Mouse (Mus musculus) lung, postnatal 4 days (tissue): ENCODE results near the gene Nhsl1.

Experiments
- DNase-seq, 2 experiments: peaks; one replicate each; pipeline ENCODE4 v3.0.0; 2021

Gene Nhsl1

DNA sequence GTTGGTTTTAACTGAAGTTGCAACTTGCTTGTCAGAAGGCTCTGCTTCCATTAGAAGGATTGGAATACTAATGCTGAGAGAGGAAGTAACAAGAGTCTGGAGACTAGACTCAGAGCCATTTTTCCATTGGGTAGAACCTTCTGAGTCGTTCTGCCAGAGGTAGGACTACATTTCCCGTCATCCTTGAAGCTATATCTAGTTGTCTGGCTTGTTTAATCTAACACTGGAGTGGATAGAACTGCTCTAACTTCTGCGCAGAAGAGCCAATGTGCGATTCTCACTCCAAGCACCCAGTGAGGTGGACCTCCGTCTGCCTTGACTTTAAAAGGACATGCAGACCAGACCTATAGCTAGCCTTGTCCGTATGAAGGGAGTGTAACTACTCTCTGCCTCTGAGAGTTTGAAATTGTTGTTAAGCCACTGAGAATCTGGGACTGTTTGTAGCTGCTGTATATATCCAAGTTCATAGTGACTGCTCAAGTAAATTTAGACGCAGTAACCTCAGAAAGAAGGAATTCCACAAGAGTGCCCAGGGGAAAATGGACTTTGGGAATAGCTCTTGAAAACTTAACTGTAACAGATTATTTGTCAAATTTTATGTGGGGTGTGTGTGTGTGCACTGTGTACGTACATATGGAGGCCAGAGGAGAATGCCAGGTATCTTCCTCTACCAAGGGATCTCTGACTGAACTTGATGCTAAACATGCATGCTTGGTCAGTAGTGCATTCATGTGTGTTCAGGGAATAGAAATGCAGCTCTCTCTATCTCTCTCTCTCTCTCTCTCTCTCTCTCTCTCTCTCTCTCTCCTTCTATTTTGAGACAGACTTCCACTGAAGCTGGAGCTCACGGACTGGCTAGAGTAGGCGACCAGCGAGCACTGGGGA is 174.5 kb downstream of the Nhsl1 start:
- DNase-seq, result no peak

GRCm38 (mm10) chr10:18494249-18494648 is 175.5 kb downstream of the Nhsl1 start:
- DNase-seq, result no peak

DNA sequence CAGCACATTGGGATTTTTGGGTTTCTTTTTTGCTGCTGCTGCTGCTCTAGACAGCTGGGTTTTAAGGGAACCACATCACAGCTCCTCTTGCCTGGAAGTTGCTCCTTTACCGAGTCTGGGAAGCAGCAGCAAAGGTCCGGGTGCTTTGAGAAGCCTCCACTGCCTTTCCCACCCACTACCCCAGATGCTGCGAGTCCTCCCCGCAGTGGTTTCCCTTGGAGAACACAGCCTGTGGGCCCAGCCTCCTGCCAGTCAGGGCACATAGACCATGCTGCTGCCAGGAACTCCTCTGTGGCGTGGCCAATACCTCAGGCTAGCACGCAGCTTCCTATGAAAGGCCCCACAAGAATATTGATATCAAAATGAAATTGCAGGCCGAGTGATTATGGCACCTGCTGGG is 178.3 kb downstream of the Nhsl1 start:
- no peak for DNase-seq

GRCm38 (mm10) chr10:18501997-18502396 is 183.2 kb downstream of the Nhsl1 start:
- DNase-seq, result no peak

GRCm38 (mm10) chr10:18505690-18506089 is 186.9 kb downstream of the Nhsl1 start:
- DNase-seq, result no peak

- DNase-seq, result no peak
These were observed 187.7 kb downstream of the Nhsl1 start for GRCm38 (mm10) chr10:18506501-18506946.

DNA sequence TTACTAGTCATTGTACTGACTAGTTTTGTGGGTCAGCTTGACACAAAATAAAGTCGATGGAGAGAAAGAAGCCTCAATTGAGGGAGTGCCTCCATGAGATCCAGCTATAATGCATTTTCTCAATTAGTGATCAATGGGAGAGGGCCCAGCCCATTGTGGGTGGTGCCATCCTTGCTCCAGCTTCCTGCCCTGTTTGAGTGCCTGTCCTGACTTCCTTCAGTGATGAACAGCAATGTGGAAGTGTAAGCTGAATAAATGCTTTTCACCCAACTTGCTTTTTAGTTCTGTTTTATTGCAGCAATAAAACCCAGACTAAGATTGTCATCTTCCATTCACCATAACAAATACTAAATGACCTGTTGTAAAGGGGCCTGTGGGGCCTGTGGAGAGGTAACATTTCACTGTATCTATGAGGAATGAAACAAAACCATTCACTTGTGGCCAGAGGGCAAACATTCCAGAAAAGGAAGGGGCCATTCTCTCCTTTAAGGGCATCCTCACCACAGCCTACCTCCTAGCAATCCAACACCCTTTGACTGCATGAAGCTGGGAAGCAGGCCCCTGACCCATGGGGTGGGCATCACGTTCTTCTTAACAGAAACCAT is 189.2 kb downstream of the Nhsl1 start:
- no peak for DNase-seq

- DNase-seq, result no peak
These were observed 189.8 kb downstream of the Nhsl1 start for GRCm38 (mm10) chr10:18508586-18508985.

DNA sequence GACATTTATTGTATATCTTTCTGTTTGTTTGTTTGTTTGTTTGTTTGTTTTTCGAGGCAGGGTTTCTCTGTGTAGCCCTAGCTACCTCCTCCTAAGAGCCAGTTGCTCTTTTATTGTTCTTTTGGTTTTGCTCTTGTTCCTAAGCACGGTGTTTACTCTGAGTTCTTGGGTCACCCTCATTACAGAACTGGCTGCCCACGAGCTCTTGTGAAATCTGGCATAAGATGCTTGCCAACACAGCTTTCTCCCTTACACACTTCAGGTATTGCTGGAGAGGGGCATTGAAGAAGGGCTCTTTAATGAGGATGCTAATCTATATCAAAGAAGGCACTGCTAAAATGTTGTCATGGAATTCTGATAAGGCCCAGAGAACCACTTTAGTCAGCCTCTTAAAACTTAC is 191.9 kb downstream of the Nhsl1 start:
- no peak for DNase-seq

DNA sequence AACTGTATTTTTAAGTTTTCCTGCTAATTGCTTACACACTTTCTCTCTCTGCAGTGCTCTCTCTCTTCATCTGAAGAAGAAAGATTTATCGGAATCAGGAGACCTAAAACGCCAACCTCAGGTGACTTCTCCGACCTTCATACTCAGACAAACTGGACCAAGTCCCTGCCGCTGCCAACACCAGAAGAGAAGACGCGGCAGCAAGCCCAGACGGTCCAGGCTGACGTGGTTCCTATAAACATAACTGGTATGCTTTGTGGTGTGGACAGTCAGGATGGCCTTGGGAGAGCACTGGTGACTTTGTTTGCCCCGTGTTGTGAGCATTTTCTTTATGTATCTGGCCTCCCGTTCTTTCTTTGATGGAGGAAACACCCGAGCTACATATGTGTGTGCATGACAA is 192.7 kb downstream of the Nhsl1 start:
- DNase-seq, result no peak

DNA sequence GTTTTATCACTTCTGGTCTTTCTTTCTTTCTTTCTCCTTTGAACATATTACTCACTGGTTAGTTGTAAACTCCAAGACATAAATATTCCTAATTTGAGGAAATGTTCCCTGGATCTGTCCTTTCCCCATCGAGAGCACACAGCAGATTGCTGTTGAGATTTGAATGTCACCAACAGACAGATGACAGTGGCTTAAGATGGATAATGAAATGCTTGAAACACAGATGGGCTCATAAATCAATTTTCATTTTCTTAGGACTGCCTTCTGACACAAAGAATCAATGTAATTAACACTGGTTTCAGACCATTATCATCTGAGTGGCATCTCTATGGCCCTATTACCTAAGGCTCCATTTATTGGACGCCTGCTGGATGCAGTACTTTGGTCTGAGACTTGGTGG is 203.8 kb downstream of the Nhsl1 start:
- DNase-seq, result no peak

GRCm38 (mm10) chr10:18525311-18525710 is 206.5 kb downstream of the Nhsl1 start:
- DNase-seq, result no peak

GRCm38 (mm10) chr10:18525726-18526125 is 206.9 kb downstream of the Nhsl1 start:
- DNase-seq, result no peak

DNA sequence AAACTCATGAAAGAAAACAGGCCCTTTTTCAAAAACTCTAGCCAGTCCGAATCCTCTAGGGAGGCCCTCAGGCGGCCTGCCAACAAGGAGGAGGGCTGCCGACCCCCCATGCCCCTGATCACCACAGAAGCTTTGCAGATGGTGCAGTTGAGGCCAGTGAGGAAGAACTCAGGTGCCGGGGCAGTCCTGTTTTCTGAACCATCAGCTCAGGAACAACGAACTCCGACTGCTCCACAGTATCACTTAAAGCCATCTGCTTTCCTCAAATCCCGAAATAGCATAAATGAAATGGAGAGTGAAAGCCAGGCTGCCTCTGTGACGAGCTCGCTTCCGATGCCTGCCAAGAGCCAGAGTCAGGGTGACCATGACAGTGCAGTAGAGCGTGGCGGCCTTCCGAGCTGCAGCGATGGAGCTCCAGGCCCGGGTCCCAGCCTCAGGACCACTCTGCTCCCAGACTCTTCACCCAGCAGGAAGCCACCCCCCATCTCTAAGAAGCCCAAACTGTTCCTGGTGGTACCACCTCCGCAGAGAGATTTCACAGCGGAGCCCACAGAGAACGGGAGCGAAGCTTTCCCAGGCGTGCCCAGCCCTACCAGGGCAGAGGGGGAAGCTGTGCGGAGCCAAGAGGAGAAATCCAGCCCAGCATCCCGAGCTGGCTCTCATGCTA is 207.5 kb downstream of the Nhsl1 start:
- DNase-seq, result no peak

- DNase-seq, result no peak
These were observed 208.3 kb downstream of the Nhsl1 start for GRCm38 (mm10) chr10:18526851-18527675.

DNA sequence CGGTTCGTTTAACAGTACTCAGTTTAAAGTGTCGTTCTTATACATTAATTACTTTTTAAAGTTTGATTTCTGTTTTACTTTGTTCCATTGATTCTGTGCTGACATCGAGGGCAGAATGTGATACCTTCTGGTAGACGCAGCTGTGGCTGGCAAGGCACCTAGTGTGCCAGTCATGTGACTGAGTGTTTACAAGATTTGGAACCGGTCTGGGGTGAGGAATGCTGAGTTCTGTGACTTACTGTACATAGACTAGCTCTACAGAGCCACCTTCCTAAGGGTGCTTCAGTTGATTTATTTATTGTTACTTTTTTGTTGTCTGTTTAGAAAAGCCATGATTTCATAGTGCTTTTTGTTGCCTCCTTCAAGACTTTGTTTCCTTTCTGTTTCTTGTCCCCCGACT is 209.0 kb downstream of the Nhsl1 start:
- DNase-seq, result no peak

- no peak for DNase-seq
These were observed 209.7 kb downstream of the Nhsl1 start for GRCm38 (mm10) chr10:18528475-18528874.

DNA sequence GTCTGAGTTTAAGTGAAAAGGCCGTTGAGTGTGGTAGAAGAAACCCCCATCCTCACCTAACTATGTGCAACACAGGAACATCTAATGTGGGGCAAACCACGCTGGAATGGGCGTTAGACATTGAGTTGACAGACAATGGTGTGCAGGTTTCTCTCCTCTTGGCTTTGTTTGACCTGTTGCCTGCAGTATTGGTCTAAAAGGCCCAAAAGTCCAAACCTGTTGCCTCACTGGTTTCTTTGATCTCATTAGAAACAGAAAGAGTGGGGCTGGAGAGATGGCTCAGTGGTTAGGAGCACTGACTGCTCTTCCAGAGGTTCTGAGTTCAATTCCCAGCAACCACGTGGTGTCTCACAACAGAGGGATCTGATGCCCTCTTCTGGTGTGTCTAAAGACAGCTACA is 210.4 kb downstream of the Nhsl1 start:
- no peak for DNase-seq

DNA sequence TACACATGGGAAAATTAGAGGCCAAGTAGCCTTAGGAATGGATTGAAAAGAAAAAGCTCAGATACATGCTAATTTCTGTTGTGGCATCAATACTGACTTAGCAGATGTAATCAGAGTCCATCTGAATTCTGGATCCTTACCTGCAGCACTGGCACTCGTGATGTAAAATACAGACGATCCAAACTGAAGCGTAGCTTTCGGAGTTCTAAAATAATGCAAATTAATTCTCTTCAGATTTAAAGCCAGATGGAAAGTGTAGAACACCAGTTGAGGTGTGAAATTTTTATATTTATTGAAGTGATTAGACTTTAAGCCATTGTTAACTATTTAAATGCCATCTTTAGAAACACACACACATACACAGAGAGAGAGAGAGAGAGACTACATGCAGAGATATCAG is 211.4 kb downstream of the Nhsl1 start:
- DNase-seq, result no peak

DNA sequence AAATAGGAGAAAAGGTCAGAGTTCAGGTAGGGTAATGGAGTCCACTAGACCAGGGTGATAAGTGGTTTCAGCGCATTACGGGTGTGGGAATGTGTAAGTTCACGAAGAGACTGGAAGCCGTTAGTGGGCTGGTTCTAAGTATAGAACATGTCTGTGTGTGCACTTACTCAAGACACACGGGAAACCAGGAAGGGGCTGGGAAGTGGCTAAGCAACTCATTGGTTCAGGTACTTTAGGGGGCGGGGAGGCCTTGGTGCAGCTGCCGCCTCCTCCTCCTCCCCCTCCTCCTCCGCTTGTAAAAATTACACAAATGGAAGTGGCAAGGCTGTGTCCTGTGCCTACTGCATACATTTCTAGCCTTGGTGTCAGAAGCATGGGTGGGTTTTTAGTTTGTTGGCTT is 213.5 kb downstream of the Nhsl1 start:
- no peak for DNase-seq

DNA sequence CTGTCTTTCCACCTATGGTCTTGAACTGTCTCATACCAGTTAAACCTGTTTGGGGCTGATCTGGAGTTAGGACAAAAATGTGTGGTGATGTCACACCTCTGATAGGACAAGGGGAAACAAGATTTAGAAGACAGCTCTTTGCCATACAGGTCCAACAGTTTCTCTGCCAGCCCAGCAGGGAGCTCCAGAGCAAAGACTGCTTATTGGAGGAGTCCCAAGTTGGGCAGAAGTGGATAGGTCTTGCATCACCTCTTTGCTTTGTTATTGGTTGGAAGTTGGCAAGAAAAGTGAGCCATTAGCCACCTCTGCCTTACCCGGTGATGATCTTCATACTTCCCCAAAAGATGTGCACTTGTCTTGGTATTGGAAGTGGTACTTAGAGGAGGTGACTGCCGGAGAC is 218.1 kb downstream of the Nhsl1 start:
- DNase-seq, result no peak

GRCm38 (mm10) chr10:18545309-18545708 is 226.5 kb downstream of the Nhsl1 start:
- DNase-seq, result no peak

DNA sequence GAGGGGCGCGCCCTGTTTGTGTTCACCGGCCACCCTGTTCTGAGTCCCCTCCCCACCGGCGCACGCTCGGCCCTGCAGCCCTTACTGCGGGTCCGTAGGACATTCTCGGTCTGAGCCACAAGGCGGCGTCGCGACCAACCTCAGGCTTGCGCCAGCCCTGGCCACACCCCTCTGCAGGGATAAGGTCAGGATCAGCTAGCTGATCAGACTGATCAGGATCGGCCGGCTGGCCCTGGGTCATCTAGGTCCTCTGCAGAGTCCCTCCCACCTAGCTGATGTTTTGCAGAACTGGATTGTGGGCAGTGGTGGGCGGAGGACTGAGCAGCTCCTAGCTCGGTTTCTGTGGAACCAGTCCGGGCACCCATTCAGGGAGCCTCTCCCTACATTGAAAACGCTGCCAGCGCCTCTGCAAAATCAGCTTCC is 227.0 kb downstream of the Nhsl1 start, which contains the start of gene Hebp2:
TSS of gene Hebp2 (minus strand) at position 264 of the 423 bp plus-strand sequence.
- peak; percentile 69 to 78 for DNase-seq
